10 mouse cellular contexts compared by ENCODE assay signal in genomic region chr7:71456421-71456820, GRCm38 (mm10).
DNase-seq lines count a peak whose midpoint lies in the region; ATAC-seq and TF ChIP-seq lines count a peak whose summit lies in the region.
"Had no signal": no experiment of that assay in that cellular context is flagged by ENCODE, and none has a peak within 500 bp of the region (broad histone marks: within the 10 kb centered on the region; RNA-seq: fewer than 3 reads in every experiment).

No protein-coding gene starts in this region.

- no peaks in the 10 kb centered on the region for H3K36me3 ChIP-seq in kidney, embryonic 14.5 days (ENCODE audit: control insufficient read depth, insufficient read depth, low read length)
- H3K36me3 ChIP-seq in midbrain, postnatal 0 days (ENCODE audit: insufficient read depth, low read length): no peaks in the 10 kb centered on the region
- H3K36me3 ChIP-seq in midbrain, embryonic 14.5 days (ENCODE audit: control insufficient read depth, insufficient read depth, low read length): no peaks in the 10 kb centered on the region
- H3K36me3 ChIP-seq in liver, embryonic 11.5 days (ENCODE audit: control insufficient read depth, insufficient read depth, low read length): no peaks in the 10 kb centered on the region
- H3K36me3 ChIP-seq: hindbrain, embryonic 10.5 days; neural tube, embryonic 13.5 days had no signal

- 57% methylated on average over 13 of the region's 13 CpGs for WGBS in kidney, embryonic 14.5 days
- WGBS in midbrain, postnatal 0 days: 83% methylated on average over 13 of the region's 13 CpGs
- WGBS in midbrain, embryonic 14.5 days: 83% methylated on average over 13 of the region's 13 CpGs
- 72% methylated on average over 13 of the region's 13 CpGs for WGBS in liver, embryonic 11.5 days

- no peak for DNase-seq in kidney, postnatal 14 days
- no peak for DNase-seq in midbrain, postnatal 0 days (ENCODE audit: low spot score)
- no peak for DNase-seq in midbrain, embryonic 14.5 days
- DNase-seq in liver, embryonic 11.5 days (ENCODE audit: low spot score): no peak
- no peak for DNase-seq in thymus, postnatal 36 days
- DNase-seq in urinary bladder, postnatal 14 days (ENCODE audit: low spot score): no peak
- DNase-seq: cerebellum, postnatal 10 days had no signal

- no peak overlapping the region for H3K4me3 ChIP-seq in kidney, embryonic 14.5 days (ENCODE audit: low read length)
- H3K4me3 ChIP-seq in midbrain, postnatal 0 days (ENCODE audit: low read depth, low read length): no peak overlapping the region
- no peak overlapping the region for H3K4me3 ChIP-seq in midbrain, embryonic 14.5 days (replicated peaks; ENCODE audit: low read depth, low read length)
- H3K4me3 ChIP-seq in liver, embryonic 11.5 days (ENCODE audit: low read depth, low read length): no peak overlapping the region
- H3K4me3 ChIP-seq: hindbrain, embryonic 10.5 days; neural tube, embryonic 13.5 days had no signal

- H3K27me3 ChIP-seq in kidney, embryonic 14.5 days (ENCODE audit: control insufficient read depth, insufficient read depth, low read length): no peaks in the 10 kb centered on the region
- no peaks in the 10 kb centered on the region for H3K27me3 ChIP-seq in midbrain, postnatal 0 days (ENCODE audit: insufficient read depth, low read length)
- H3K27me3 ChIP-seq in midbrain, embryonic 14.5 days (ENCODE audit: control insufficient read depth, insufficient read depth, low read length): no peaks in the 10 kb centered on the region
- no peaks in the 10 kb centered on the region for H3K27me3 ChIP-seq in liver, embryonic 11.5 days (replicated peaks; ENCODE audit: control insufficient read depth, insufficient read depth, low read length)
- H3K27me3 ChIP-seq: neural tube, embryonic 13.5 days had no signal

- H3K9ac ChIP-seq in kidney, embryonic 14.5 days (ENCODE audit: low read depth, low read length): no peak overlapping the region
- H3K9ac ChIP-seq in midbrain, postnatal 0 days (replicated peaks; ENCODE audit: low read length, poor library complexity, severe bottlenecking): 0 out of 2 replicates have a peak overlapping the region, but pooled peaks have one; percentile 19
- no peak overlapping the region for H3K9ac ChIP-seq in midbrain, embryonic 14.5 days (replicated peaks; ENCODE audit: low read length)
- H3K9ac ChIP-seq in liver, embryonic 11.5 days (ENCODE audit: low read depth, low read length): no peak overlapping the region
- H3K9ac ChIP-seq: neural tube, embryonic 13.5 days had no signal

- no peak overlapping the region; the same call in 1 of the 2 replicates for H3K4me2 ChIP-seq in kidney, embryonic 14.5 days (replicated peaks; ENCODE audit: low read depth, low read length)
- H3K4me2 ChIP-seq in midbrain, postnatal 0 days (ENCODE audit: low read depth, low read length, poor library complexity, severe bottlenecking): no peak overlapping the region
- no peak overlapping the region for H3K4me2 ChIP-seq in midbrain, embryonic 14.5 days (ENCODE audit: low read length)
- H3K4me2 ChIP-seq in liver, embryonic 11.5 days: peak overlapping the region; percentile 12; the same call in 1 of the 2 replicates
- H3K4me2 ChIP-seq: neural tube, embryonic 13.5 days had no signal

- no peak for ATAC-seq in kidney, embryonic 14.5 days (ENCODE audit: low FRiP score, low TSS enrichment)
- no peak for ATAC-seq in midbrain, postnatal 0 days (ENCODE audit: low FRiP score)
- ATAC-seq in midbrain, embryonic 14.5 days (ENCODE audit: low FRiP score, low TSS enrichment): no peak
- ATAC-seq in liver, embryonic 11.5 days (replicated peaks; ENCODE audit: low FRiP score): no peak

- H3K27ac ChIP-seq in kidney, embryonic 14.5 days (ENCODE audit: low read depth, low read length): peak overlapping the region; percentile 95
- H3K27ac ChIP-seq in midbrain, postnatal 0 days (ENCODE audit: low read depth, low read length): no peak overlapping the region
- no peak overlapping the region for H3K27ac ChIP-seq in midbrain, embryonic 14.5 days (replicated peaks; ENCODE audit: low read depth, low read length)
- no peak overlapping the region for H3K27ac ChIP-seq in liver, embryonic 11.5 days (ENCODE audit: low read depth, low read length)
- H3K27ac ChIP-seq: hindbrain, embryonic 10.5 days; neural tube, embryonic 13.5 days had no signal

- peaks cover 18% of the 10 kb centered on the region for H3K4me1 ChIP-seq in kidney, embryonic 14.5 days (ENCODE audit: control insufficient read depth, insufficient read depth, low read length)
- H3K4me1 ChIP-seq in midbrain, postnatal 0 days (ENCODE audit: insufficient read depth, low read length): no peaks in the 10 kb centered on the region
- no peaks in the 10 kb centered on the region for H3K4me1 ChIP-seq in midbrain, embryonic 14.5 days (ENCODE audit: control insufficient read depth, insufficient read depth, low read length)
- no peaks in the 10 kb centered on the region for H3K4me1 ChIP-seq in liver, embryonic 11.5 days (replicated peaks; ENCODE audit: control insufficient read depth, insufficient read depth, low read length)
- H3K4me1 ChIP-seq: hindbrain, embryonic 10.5 days had no signal

- 0 out of 2 replicates have a peak, but pooled peaks cover 9% of the 10 kb centered on the region for H3K9me3 ChIP-seq in kidney, embryonic 14.5 days (ENCODE audit: control insufficient read depth, low read length)
- no peaks in the 10 kb centered on the region for H3K9me3 ChIP-seq in midbrain, postnatal 0 days (ENCODE audit: low read length)
- no peaks in the 10 kb centered on the region for H3K9me3 ChIP-seq in midbrain, embryonic 14.5 days (ENCODE audit: control insufficient read depth, low read length)
- H3K9me3 ChIP-seq in liver, embryonic 11.5 days (ENCODE audit: control insufficient read depth, low read length): no peaks in the 10 kb centered on the region

- TF ChIP-seq CTCF in midbrain, postnatal 0 days (IDR thresholded peaks at IDR 0.05): no peak
